ENCODE assay signal across 20 mouse cellular contexts in the genomic region with DNA sequence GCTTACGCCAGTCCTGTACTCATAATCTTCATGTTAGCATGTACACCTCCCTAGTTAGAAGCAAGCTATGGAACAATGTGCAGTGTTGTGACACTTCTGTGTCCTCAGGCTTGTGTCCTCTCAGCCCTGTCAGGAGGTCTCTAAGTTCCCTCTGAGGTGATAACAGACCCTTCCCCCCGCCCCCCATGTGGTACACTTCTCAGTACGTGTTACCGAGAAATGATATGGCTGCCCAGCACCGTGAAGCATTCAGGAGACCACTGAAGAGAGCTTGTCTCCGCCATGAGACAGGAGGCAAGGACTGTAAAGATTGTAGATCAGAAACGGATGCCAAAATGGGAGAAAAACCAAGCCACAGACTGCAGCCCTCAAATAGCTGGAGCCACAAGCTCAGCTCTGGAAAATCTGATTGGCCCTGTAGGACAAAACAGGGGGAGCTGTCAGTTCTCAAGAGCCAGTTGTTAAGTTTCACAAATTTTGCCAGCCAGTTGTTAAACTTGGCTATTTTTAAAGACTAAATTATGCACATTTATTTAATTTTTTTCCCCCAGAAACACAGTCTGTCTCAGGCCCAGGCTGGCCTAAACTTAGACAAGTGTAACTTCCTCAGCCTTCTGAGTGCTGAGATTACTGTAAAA.
DNase-seq lines count a peak whose midpoint lies in the region; ATAC-seq and TF ChIP-seq lines count a peak whose summit lies in the region.
"Had no signal": no experiment of that assay in that cellular context is flagged by ENCODE, and none has a peak within 500 bp of the region (broad histone marks: within the 10 kb centered on the region; RNA-seq: fewer than 3 reads in every experiment).

No protein-coding gene starts in this region.

- 84% methylated on average over 7 of the region's 7 CpGs for WGBS in forebrain, postnatal 0 days
- 88% methylated on average over 7 of the region's 7 CpGs for WGBS in forebrain, embryonic 14.5 days
- WGBS in heart, embryonic 15.5 days = 44% methylated on average over 7 of the region's 7 CpGs
- WGBS in embryonic facial prominence, embryonic 15.5 days = 47% methylated on average over 7 of the region's 7 CpGs

- TF ChIP-seq CTCF in forebrain, postnatal 0 days (IDR thresholded peaks at IDR 0.05; ENCODE audit: low read depth) = no peak
- TF ChIP-seq CTCF in E14TG2a.4 (conservative IDR thresholded peaks at IDR 0.05; ENCODE audit: low read length) = 0 out of 2 replicates have a peak, but pooled peaks have one; percentile 2

- 0 out of 2 replicates have a peak, but pooled peaks cover 5% of the 10 kb centered on the region for H3K4me1 ChIP-seq in forebrain, postnatal 0 days (ENCODE audit: insufficient read depth)
- H3K4me1 ChIP-seq in forebrain, embryonic 14.5 days (ENCODE audit: control insufficient read depth, insufficient read depth, low read length) = no peaks in the 10 kb centered on the region
- H3K4me1 ChIP-seq in heart, embryonic 15.5 days (replicated peaks) = peaks cover 29% of the 10 kb centered on the region
- H3K4me1 ChIP-seq in E14TG2a.4 (replicated peaks; ENCODE audit: low read depth, low read length) = peaks cover 39% of the 10 kb centered on the region
- peaks cover 37% of the 10 kb centered on the region for H3K4me1 ChIP-seq in embryonic facial prominence, embryonic 15.5 days

- 0 out of 2 replicates have a peak, but pooled peaks cover 2% of the 10 kb centered on the region for H3K36me3 ChIP-seq in forebrain, postnatal 0 days (ENCODE audit: insufficient read depth)
- no peaks in the 10 kb centered on the region for H3K36me3 ChIP-seq in forebrain, embryonic 14.5 days (ENCODE audit: control insufficient read depth, insufficient read depth, low read length)
- H3K36me3 ChIP-seq in heart, embryonic 15.5 days = no peaks in the 10 kb centered on the region
- H3K36me3 ChIP-seq in E14TG2a.4 (ENCODE audit: insufficient read depth, low read length) = peaks cover 22% of the 10 kb centered on the region
- H3K36me3 ChIP-seq in embryonic facial prominence, embryonic 15.5 days = no peaks in the 10 kb centered on the region

- H3K9ac ChIP-seq in forebrain, postnatal 0 days = no peak overlapping the region
- H3K9ac ChIP-seq in forebrain, embryonic 14.5 days (ENCODE audit: low read length) = no peak overlapping the region
- H3K9ac ChIP-seq in heart, embryonic 15.5 days = no peak overlapping the region
- no peak overlapping the region for H3K9ac ChIP-seq in embryonic facial prominence, embryonic 15.5 days
- H3K9ac ChIP-seq: liver, embryonic 14.5 days had no signal

- no peaks in the 10 kb centered on the region for H3K27me3 ChIP-seq in forebrain, postnatal 0 days (ENCODE audit: insufficient read depth, low read length)
- H3K27me3 ChIP-seq in forebrain, embryonic 14.5 days (replicated peaks; ENCODE audit: control insufficient read depth, insufficient read depth, low read length) = no peaks in the 10 kb centered on the region
- H3K27me3 ChIP-seq in heart, embryonic 15.5 days = no peaks in the 10 kb centered on the region
- H3K27me3 ChIP-seq in E14TG2a.4 (ENCODE audit: insufficient read depth, low read length) = no peaks in the 10 kb centered on the region
- H3K27me3 ChIP-seq in embryonic facial prominence, embryonic 15.5 days = no peaks in the 10 kb centered on the region
- H3K27me3 ChIP-seq: CH12.LX had no signal

- no peak overlapping the region for H3K4me2 ChIP-seq in forebrain, postnatal 0 days (ENCODE audit: low read depth)
- no peak overlapping the region for H3K4me2 ChIP-seq in forebrain, embryonic 14.5 days (ENCODE audit: low read length)
- no peak overlapping the region for H3K4me2 ChIP-seq in heart, embryonic 15.5 days
- no peak overlapping the region for H3K4me2 ChIP-seq in embryonic facial prominence, embryonic 15.5 days (replicated peaks)

- no peak for DNase-seq in forebrain, postnatal 0 days
- no peak for DNase-seq in forebrain, embryonic 14.5 days (ENCODE audit: low spot score)
- DNase-seq in heart, postnatal 25 days (ENCODE audit: low spot score) = no peak
- no peak for DNase-seq in spleen, postnatal 10 days (ENCODE audit: low spot score in 2 of 2)
- no peak for DNase-seq in adrenal gland, adult 18-20 months (ENCODE audit: low spot score in 2 of 2)
- DNase-seq: adrenal gland, adult 8-10 months; cerebellum, adult 11 months; cerebellum, postnatal 25 days; gastrocnemius, adult 2 months; kidney, adult 11 months; kidney, postnatal 10 days; midbrain, embryonic 14.5 days; right cerebral cortex, postnatal 4 days had no signal

- intact Hi-C loops in heart, postnatal 25 days (cut with DNase I) = no loop called here

- H3K27ac ChIP-seq in forebrain, postnatal 0 days (ENCODE audit: low read depth, low read length) = 0 out of 2 replicates have a peak overlapping the region, but pooled peaks have one; percentile 29
- H3K27ac ChIP-seq in forebrain, embryonic 14.5 days (ENCODE audit: low read depth, low read length) = no peak overlapping the region
- H3K27ac ChIP-seq in heart, embryonic 15.5 days = 0 out of 2 replicates have a peak overlapping the region, but pooled peaks have one; percentile 21
- peak overlapping the region; percentile 71 for H3K27ac ChIP-seq in embryonic facial prominence, embryonic 15.5 days (replicated peaks)
- H3K27ac ChIP-seq: gastrocnemius, adult 2 months; liver, embryonic 14.5 days had no signal

- H3K9me3 ChIP-seq in forebrain, postnatal 0 days (ENCODE audit: low read length) = no peaks in the 10 kb centered on the region
- H3K9me3 ChIP-seq in forebrain, embryonic 14.5 days (replicated peaks; ENCODE audit: control insufficient read depth, low read length) = no peaks in the 10 kb centered on the region
- no peaks in the 10 kb centered on the region for H3K9me3 ChIP-seq in heart, embryonic 15.5 days (replicated peaks)
- H3K9me3 ChIP-seq in E14TG2a.4 (ENCODE audit: low read length) = no peaks in the 10 kb centered on the region
- no peaks in the 10 kb centered on the region for H3K9me3 ChIP-seq in embryonic facial prominence, embryonic 15.5 days (replicated peaks)

- H3K4me3 ChIP-seq in forebrain, postnatal 0 days (ENCODE audit: low read depth, low read length) = no peak overlapping the region
- no peak overlapping the region for H3K4me3 ChIP-seq in forebrain, embryonic 14.5 days (ENCODE audit: low read depth, low read length)
- no peak overlapping the region for H3K4me3 ChIP-seq in heart, embryonic 15.5 days
- no peak overlapping the region for H3K4me3 ChIP-seq in E14TG2a.4 (replicated peaks; ENCODE audit: low read length)
- H3K4me3 ChIP-seq in embryonic facial prominence, embryonic 15.5 days (replicated peaks) = no peak overlapping the region
- H3K4me3 ChIP-seq: gastrocnemius, adult 2 months; myocyte had no signal

- ATAC-seq in forebrain, postnatal 0 days = peak; percentile 30; the same call in 1 of the 2 replicates
- no peak for ATAC-seq in forebrain, embryonic 14.5 days
- no peak for ATAC-seq in heart, embryonic 15.5 days (replicated peaks; ENCODE audit: insufficient number of reproducible peaks, insufficient read depth, low FRiP score, low read depth)
- ATAC-seq in embryonic facial prominence, embryonic 15.5 days (ENCODE audit: insufficient number of reproducible peaks, low FRiP score, low TSS enrichment, low read depth) = no peak
- ATAC-seq: hindbrain, embryonic 16.5 days had no signal
